Mouse (Mus musculus): ENCODE measurements around the gene Fstl4. TPM values are rescaled to one million over a fixed set of nuclear protein-coding genes. Genes with fewer than 3 reads are reported as not detected.

Gene Fstl4
- polyA plus RNA-seq (2014; fragmentation: Nextera tagmentation; extraction: Ambion mirVana) = 0.64 and 0.90 TPM in 2 replicates

GRCm38 (mm10) chr11:52764461-52764893 is at the start of gene Fstl4:
Fstl4 (plus strand) TSS chr11:52764634.
- H3K27me3 ChIP-seq (ENCODE audit: control insufficient read depth, insufficient read depth, low read length) = peaks cover 40% of the 10 kb centered on the region
- H3K9ac ChIP-seq (ENCODE audit: low read length) = peak within 1 kb of the TSS; percentile 52
- under 1% methylated on average over 47 of the region's 48 CpGs for WGBS

GRCm38 (mm10) chr11:52718570-52718969 is 45.9 kb upstream of the Fstl4 start:
- H3K27ac ChIP-seq (ENCODE audit: low read depth, low read length) = no peak overlapping the region
- no peak overlapping the region for H3K4me3 ChIP-seq (ENCODE audit: low read depth, low read length)
- H3K4me1 ChIP-seq (ENCODE audit: control insufficient read depth, insufficient read depth, low read length) = no peaks in the 10 kb centered on the region
- peak; percentile 8 for DNase-seq (ENCODE audit: low spot score, missing footprints)
- H3K4me2 ChIP-seq = no peak overlapping the region
- 52% methylated on average over 1 of the region's 1 CpGs for WGBS
- H3K36me3 ChIP-seq (ENCODE audit: control insufficient read depth, insufficient read depth, low read length) = no peaks in the 10 kb centered on the region
- no peak overlapping the region for H3K9ac ChIP-seq (ENCODE audit: low read length)
- no peaks in the 10 kb centered on the region for H3K9me3 ChIP-seq (ENCODE audit: control insufficient read depth, low read length)
- ATAC-seq (ENCODE audit: low FRiP score) = no peak
- H3K27me3 ChIP-seq (ENCODE audit: control insufficient read depth, insufficient read depth, low read length) = no peaks in the 10 kb centered on the region

More at GRCm38 (mm10) chr11:52764461-52764893, at the start of gene Fstl4:
- Histone ChIP-seq H3K27ac (ENCODE audit: low read depth, low read length) (no peak within 1 kb of the TSS), H3K36me3 (ENCODE audit: control insufficient read depth, insufficient read depth, low read length) (no peaks in the 10 kb centered on the region), H3K9me3 (ENCODE audit: control insufficient read depth, low read length) (no peaks in the 10 kb centered on the region), H3K4me1 (ENCODE audit: control insufficient read depth, insufficient read depth, low read length) (peaks cover 14% of the 10 kb centered on the region), H3K4me2 (peak within 1 kb of the TSS; percentile 99), H3K4me3 (ENCODE audit: low read depth, low read length) (peak within 1 kb of the TSS; percentile 50)
- peak; percentile 59 for ATAC-seq (ENCODE audit: low FRiP score)
- DNase-seq (ENCODE audit: low spot score, missing footprints) = peak; percentile 90

GRCm38 (mm10) chr11:52721087-52721486 is 43.3 kb upstream of the Fstl4 start:
- Histone ChIP-seq H3K9ac (ENCODE audit: low read length) (no peak overlapping the region), H3K4me3 (ENCODE audit: low read depth, low read length) (no peak overlapping the region), H3K9me3 (ENCODE audit: control insufficient read depth, low read length) (no peaks in the 10 kb centered on the region), H3K27ac (ENCODE audit: low read depth, low read length) (no peak overlapping the region), H3K4me1 (ENCODE audit: control insufficient read depth, insufficient read depth, low read length) (no peaks in the 10 kb centered on the region), H3K27me3 (ENCODE audit: control insufficient read depth, insufficient read depth, low read length) (no peaks in the 10 kb centered on the region), H3K4me2 (no peak overlapping the region), H3K36me3 (ENCODE audit: control insufficient read depth, insufficient read depth, low read length) (no peaks in the 10 kb centered on the region)
- DNase-seq (ENCODE audit: low spot score, missing footprints) (peak; percentile 51), ATAC-seq (ENCODE audit: low FRiP score) (no peak)
- 79% methylated on average over 6 of the region's 6 CpGs for WGBS

- DNase-seq (ENCODE audit: low spot score, missing footprints) (peak; percentile 12), ATAC-seq (ENCODE audit: low FRiP score) (no peak)
- Histone ChIP-seq H3K27me3 (ENCODE audit: control insufficient read depth, insufficient read depth, low read length) (no peaks in the 10 kb centered on the region), H3K27ac (ENCODE audit: low read depth, low read length) (no peak overlapping the region), H3K9ac (ENCODE audit: low read length) (no peak overlapping the region), H3K4me1 (ENCODE audit: control insufficient read depth, insufficient read depth, low read length) (no peaks in the 10 kb centered on the region), H3K4me3 (ENCODE audit: low read depth, low read length) (no peak overlapping the region), H3K4me2 (no peak overlapping the region), H3K36me3 (ENCODE audit: control insufficient read depth, insufficient read depth, low read length) (no peaks in the 10 kb centered on the region), H3K9me3 (ENCODE audit: control insufficient read depth, low read length) (no peaks in the 10 kb centered on the region)
- 89% methylated on average over 4 of the region's 4 CpGs for WGBS
These were observed 41.7 kb upstream of the Fstl4 start for GRCm38 (mm10) chr11:52722706-52723105.

- H3K4me2 ChIP-seq = no peak overlapping the region
- DNase-seq (ENCODE audit: low spot score, missing footprints) = peak; percentile 79
- H3K27ac ChIP-seq (ENCODE audit: low read depth, low read length) = no peak overlapping the region
- no peaks in the 10 kb centered on the region for H3K9me3 ChIP-seq (ENCODE audit: control insufficient read depth, low read length)
- no peak for ATAC-seq (ENCODE audit: low FRiP score)
- WGBS = 89% methylated on average over 1 of the region's 1 CpGs
- H3K4me3 ChIP-seq (ENCODE audit: low read depth, low read length) = no peak overlapping the region
- H3K36me3 ChIP-seq (ENCODE audit: control insufficient read depth, insufficient read depth, low read length) = no peaks in the 10 kb centered on the region
- H3K27me3 ChIP-seq (ENCODE audit: control insufficient read depth, insufficient read depth, low read length) = no peaks in the 10 kb centered on the region
- H3K4me1 ChIP-seq (ENCODE audit: control insufficient read depth, insufficient read depth, low read length) = no peaks in the 10 kb centered on the region
- no peak overlapping the region for H3K9ac ChIP-seq (ENCODE audit: low read length)
These were observed 38.4 kb upstream of the Fstl4 start for GRCm38 (mm10) chr11:52726001-52726400.

- no peak overlapping the region for H3K4me3 ChIP-seq (ENCODE audit: low read depth, low read length)
- no peaks in the 10 kb centered on the region for H3K36me3 ChIP-seq (ENCODE audit: control insufficient read depth, insufficient read depth, low read length)
- DNase-seq (ENCODE audit: low spot score, missing footprints) = peak; percentile 78
- H3K4me2 ChIP-seq = no peak overlapping the region
- no peak for ATAC-seq (ENCODE audit: low FRiP score)
- no peak overlapping the region for H3K9ac ChIP-seq (ENCODE audit: low read length)
- no peaks in the 10 kb centered on the region for H3K4me1 ChIP-seq (ENCODE audit: control insufficient read depth, insufficient read depth, low read length)
- H3K27me3 ChIP-seq (ENCODE audit: control insufficient read depth, insufficient read depth, low read length) = no peaks in the 10 kb centered on the region
- WGBS = 80% methylated on average over 15 of the region's 15 CpGs
- no peaks in the 10 kb centered on the region for H3K9me3 ChIP-seq (ENCODE audit: control insufficient read depth, low read length)
- no peak overlapping the region for H3K27ac ChIP-seq (ENCODE audit: low read depth, low read length)
These were observed 36.0 kb upstream of the Fstl4 start for GRCm38 (mm10) chr11:52728479-52728878.

- no peak overlapping the region for H3K4me3 ChIP-seq (ENCODE audit: low read depth, low read length)
- no peak for ATAC-seq (ENCODE audit: low FRiP score)
- H3K9ac ChIP-seq (ENCODE audit: low read length) = no peak overlapping the region
- H3K9me3 ChIP-seq (ENCODE audit: control insufficient read depth, low read length) = no peaks in the 10 kb centered on the region
- no peak overlapping the region for H3K27ac ChIP-seq (ENCODE audit: low read depth, low read length)
- no peaks in the 10 kb centered on the region for H3K4me1 ChIP-seq (ENCODE audit: control insufficient read depth, insufficient read depth, low read length)
- no peaks in the 10 kb centered on the region for H3K27me3 ChIP-seq (ENCODE audit: control insufficient read depth, insufficient read depth, low read length)
- WGBS = 91% methylated on average over 5 of the region's 5 CpGs
- H3K36me3 ChIP-seq (ENCODE audit: control insufficient read depth, insufficient read depth, low read length) = no peaks in the 10 kb centered on the region
- no peak overlapping the region for H3K4me2 ChIP-seq
- DNase-seq (ENCODE audit: low spot score, missing footprints) = peak; percentile 26
These were observed 34.5 kb upstream of the Fstl4 start for GRCm38 (mm10) chr11:52729890-52730289.

GRCm38 (mm10) chr11:52731979-52732378 is 32.5 kb upstream of the Fstl4 start:
- Histone ChIP-seq H3K27me3 (ENCODE audit: control insufficient read depth, insufficient read depth, low read length) (no peaks in the 10 kb centered on the region), H3K9me3 (ENCODE audit: control insufficient read depth, low read length) (no peaks in the 10 kb centered on the region), H3K27ac (ENCODE audit: low read depth, low read length) (no peak overlapping the region), H3K9ac (ENCODE audit: low read length) (no peak overlapping the region), H3K36me3 (ENCODE audit: control insufficient read depth, insufficient read depth, low read length) (no peaks in the 10 kb centered on the region), H3K4me1 (ENCODE audit: control insufficient read depth, insufficient read depth, low read length) (no peaks in the 10 kb centered on the region), H3K4me3 (ENCODE audit: low read depth, low read length) (no peak overlapping the region), H3K4me2 (no peak overlapping the region)
- DNase-seq (ENCODE audit: low spot score, missing footprints) (peak; percentile 45), ATAC-seq (ENCODE audit: low FRiP score) (no peak)
- 56% methylated on average over 8 of the region's 8 CpGs for WGBS

- Histone ChIP-seq H3K9me3 (ENCODE audit: control insufficient read depth, low read length) (no peaks in the 10 kb centered on the region), H3K4me2 (no peak overlapping the region), H3K4me1 (ENCODE audit: control insufficient read depth, insufficient read depth, low read length) (no peaks in the 10 kb centered on the region), H3K27me3 (ENCODE audit: control insufficient read depth, insufficient read depth, low read length) (no peaks in the 10 kb centered on the region), H3K36me3 (ENCODE audit: control insufficient read depth, insufficient read depth, low read length) (no peaks in the 10 kb centered on the region), H3K27ac (ENCODE audit: low read depth, low read length) (no peak overlapping the region), H3K9ac (ENCODE audit: low read length) (no peak overlapping the region), H3K4me3 (ENCODE audit: low read depth, low read length) (no peak overlapping the region)
- WGBS = 89% methylated on average over 6 of the region's 6 CpGs
- ATAC-seq (ENCODE audit: low FRiP score) (no peak), DNase-seq (ENCODE audit: low spot score, missing footprints) (peak; percentile 65)
These were observed 29.8 kb upstream of the Fstl4 start for GRCm38 (mm10) chr11:52734493-52735195.

Data from midbrain, embryonic 11.5 days (tissue).